Mouse (Mus musculus): Measurements from ENCODE around the gene Ndufs3.

- TF ChIP-seq POLR2A (IDR thresholded peaks at IDR 0.05; ENCODE audit: insufficient read length, low read depth): no peak
- no peak for TF ChIP-seq USF1 (IDR thresholded peaks at IDR 0.05; ENCODE audit: low read depth)
These were observed 18.2 kb downstream of the Ndufs3 start for GRCm38 (mm10) chr2:90886436-90886835.
